Mouse (Mus musculus) neural tube, postnatal 0 days (tissue): ENCODE results near the gene Gm28490. TPM values are rescaled to one million over a fixed set of nuclear protein-coding genes. Genes with fewer than 3 reads are reported as not detected.

Experiments
- polyA plus RNA-seq: library from polyadenylated mRNA; unstranded; fragments of >200 nt; fragmentation: Nextera tagmentation; extraction: Ambion mirVana; gene quantifications from 2 replicates; pipeline ENCODE4 v1.2.1, GENCODE M21; 2015

The Gm28490 gene
- not detected in 2 replicates for polyA plus RNA-seq

DNA sequence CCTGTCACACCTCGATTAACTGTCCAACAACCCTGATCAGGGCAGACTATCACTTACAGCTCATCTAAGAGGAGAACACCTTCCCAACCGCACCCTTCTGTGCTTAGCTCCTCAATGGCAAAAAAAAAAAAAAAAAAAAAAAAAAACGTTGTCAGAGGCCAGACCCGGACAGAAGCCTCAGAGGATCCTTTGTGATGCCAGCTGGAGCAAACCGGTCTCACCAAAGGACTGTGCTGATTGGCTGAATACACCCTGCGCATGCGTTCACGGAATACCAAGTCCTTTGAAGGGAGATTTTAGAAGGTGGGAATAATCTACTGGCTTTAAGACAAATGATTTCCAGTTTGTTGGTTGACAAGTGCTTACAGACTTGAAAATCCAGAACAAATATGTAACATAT is at the start of gene Gm28490:
Gene Gm28490 (minus strand): TSS at position 101 of the 400 bp plus-strand sequence.

